Mouse (Mus musculus) hindbrain, embryonic 11.5 days (tissue): ENCODE results near the gene Gm48551. TPM values are rescaled to one million over a fixed set of nuclear protein-coding genes. Genes with fewer than 3 reads are reported as not detected.

Experiments
- ATAC-seq: fragments of 200-750 bp; cut with Nextera tagmentation; 2 replicates; pipeline ENCODE4 v1.8.0; 2017; ENCODE audit warnings: mild to moderate bottlenecking, moderate TSS enrichment, moderate library complexity; ENCODE audit not compliant: low FRiP score
- DNase-seq: peaks from one replicate; pipeline ENCODE4 v3.0.0-alpha.2; 2015; ENCODE audit warnings: low spot score
- H3K27ac ChIP-seq: fragments of 300-500 bp; sonication (generic); 2 replicates; pipeline ENCODE4 v1.5.1; 2014; ENCODE audit warnings: mild to moderate bottlenecking, low read depth, low read length
- H3K27me3 ChIP-seq: fragments of 300-500 bp; sonication (generic); 2 replicates; pipeline ENCODE4 v1.6.1; 2014; ENCODE audit warnings: mild to moderate bottlenecking, low read length, moderate library complexity, mixed read lengths; ENCODE audit not compliant: control insufficient read depth, insufficient read depth
- H3K36me3 ChIP-seq: fragments of 300-500 bp; sonication (generic); 2 replicates; pipeline ENCODE4 v1.6.1; 2014; ENCODE audit warnings: mild to moderate bottlenecking, low read length, moderate library complexity, mixed read lengths; ENCODE audit not compliant: control insufficient read depth, insufficient read depth
- H3K4me1 ChIP-seq: fragments of 300-500 bp; sonication (generic); replicated peaks from 2 replicates; pipeline ENCODE4 v1.6.1; 2014; ENCODE audit warnings: low read length, mixed read lengths; ENCODE audit not compliant: control insufficient read depth, insufficient read depth
- H3K4me2 ChIP-seq: fragments of 300-500 bp; sonication (generic); replicated peaks from 2 replicates; pipeline ENCODE4 v1.6.1; 2014; ENCODE audit warnings: mild to moderate bottlenecking, low read depth, low read length
- H3K4me3 ChIP-seq: fragments of 300-500 bp; sonication (generic); 2 replicates; pipeline ENCODE4 v1.5.1; 2014; ENCODE audit warnings: low read depth, low read length
- H3K9ac ChIP-seq: fragments of 300-500 bp; sonication (generic); 2 replicates; pipeline ENCODE4 v1.6.1; 2014; ENCODE audit warnings: low read depth, low read length
- H3K9me3 ChIP-seq: fragments of 300-500 bp; sonication (generic); 2 replicates; pipeline ENCODE4 v1.6.1; 2016; ENCODE audit warnings: low read length; ENCODE audit not compliant: control insufficient read depth
- WGBS: fragments of 180-500 bp; shearing (Covaris S2); extraction: QIAGEN DNeasy Blood & Tissue Kit; methylation state at CpG from one replicate; pipeline ENCODE4 v1.1.7; 2014; 5-methylcytosine and 5-hydroxymethylcytosine counted together
- polyA plus RNA-seq: library from polyadenylated mRNA; unstranded; fragments of >200 nt; fragmentation: Nextera tagmentation; extraction: Ambion mirVana; gene quantifications from 2 replicates; pipeline ENCODE4 v1.2.1, GENCODE M21; 2014

The Gm48551 gene
- polyA plus RNA-seq, 1 experiment from 2014 or later: 2.2 TPM

- no peaks in the 10 kb centered on the region for H3K36me3 ChIP-seq
- 0 out of 2 replicates have a peak overlapping the region, but pooled peaks have one; percentile 7 for H3K9ac ChIP-seq
- H3K4me1 ChIP-seq: peaks cover 23% of the 10 kb centered on the region
- ATAC-seq (no peak), DNase-seq (no peak)
- no peaks in the 10 kb centered on the region; the same call in 1 of the 2 replicates for H3K27me3 ChIP-seq
- H3K27ac ChIP-seq: peak overlapping the region; percentile 30; the same call in 1 of the 2 replicates
- H3K4me2 ChIP-seq: no peak overlapping the region
- H3K4me3 ChIP-seq: no peak overlapping the region
- 62% methylated on average over 17 of the region's 17 CpGs for WGBS
- no peaks in the 10 kb centered on the region for H3K9me3 ChIP-seq
Measured at GRCm38 (mm10) chr10:81415549-81416310, 31.5 kb downstream of the Gm48551 start.

- peaks cover 22% of the 10 kb centered on the region for H3K4me1 ChIP-seq
- peak; percentile 80 for DNase-seq
Measured at GRCm38 (mm10) chr10:81416581-81417226, 32.4 kb downstream of the Gm48551 start.

GRCm38 (mm10) chr10:81417227-81418215, 33.3 kb downstream of the Gm48551 start:
- Histone ChIP-seq H3K9me3 (no peaks in the 10 kb centered on the region), H3K4me3 (peak overlapping the region; percentile 21; the same call in 1 of the 2 replicates), H3K9ac (peak overlapping the region; percentile 54), H3K4me2 (peak overlapping the region; percentile 73), H3K36me3 (no peaks in the 10 kb centered on the region), H3K4me1 (peaks cover 20% of the 10 kb centered on the region), H3K27me3 (no peaks in the 10 kb centered on the region; the same call in 1 of the 2 replicates), H3K27ac (peak overlapping the region; percentile 37)
- 0 out of 2 replicates have a peak, but pooled peaks have one; percentile 0 for ATAC-seq
- 42% methylated on average over 12 of the region's 12 CpGs for WGBS
- peak; percentile 16 for DNase-seq

More at GRCm38 (mm10) chr10:81416581-81417226, 32.4 kb downstream of the Gm48551 start:
- H3K36me3 ChIP-seq: no peaks in the 10 kb centered on the region
- peak; percentile 62 for ATAC-seq
- no peaks in the 10 kb centered on the region for H3K9me3 ChIP-seq
- peak overlapping the region; percentile 36 for H3K27ac ChIP-seq
- H3K9ac ChIP-seq: peak overlapping the region; percentile 54
- H3K4me3 ChIP-seq: peak overlapping the region; percentile 21; the same call in 1 of the 2 replicates
- H3K4me2 ChIP-seq: peak overlapping the region; percentile 73
- WGBS: 1% methylated on average over 13 of the region's 26 CpGs
- H3K27me3 ChIP-seq: no peaks in the 10 kb centered on the region; the same call in 1 of the 2 replicates

GRCm38 (mm10) chr10:81418216-81419070, 34.2 kb downstream of the Gm48551 start:
- DNase-seq (peak; percentile 31), ATAC-seq (no peak)
- Histone ChIP-seq H3K4me1 (peaks cover 20% of the 10 kb centered on the region), H3K27me3 (no peaks in the 10 kb centered on the region; the same call in 1 of the 2 replicates), H3K36me3 (no peaks in the 10 kb centered on the region), H3K4me2 (no peak overlapping the region), H3K4me3 (no peak overlapping the region), H3K9me3 (no peaks in the 10 kb centered on the region), H3K9ac (no peak overlapping the region), H3K27ac (peak overlapping the region; percentile 37; the same call in 1 of the 2 replicates)
- 38% methylated on average over 11 of the region's 11 CpGs for WGBS

GRCm38 (mm10) chr10:81419111-81419928, 35.1 kb downstream of the Gm48551 start:
- H3K27ac ChIP-seq: 0 out of 2 replicates have a peak overlapping the region, but pooled peaks have one; percentile 30
- H3K4me3 ChIP-seq: no peak overlapping the region
- peak; percentile 1 for DNase-seq
- H3K9ac ChIP-seq: no peak overlapping the region
- no peak overlapping the region for H3K4me2 ChIP-seq
- no peaks in the 10 kb centered on the region for H3K9me3 ChIP-seq
- 95% methylated on average over 10 of the region's 10 CpGs for WGBS
- H3K27me3 ChIP-seq: peaks cover 4% of the 10 kb centered on the region
- no peak for ATAC-seq
- H3K36me3 ChIP-seq: no peaks in the 10 kb centered on the region
- peaks cover 16% of the 10 kb centered on the region for H3K4me1 ChIP-seq

GRCm38 (mm10) chr10:81420191-81420767, 36.0 kb downstream of the Gm48551 start:
- Histone ChIP-seq H3K4me2 (no peak overlapping the region), H3K9ac (no peak overlapping the region), H3K27me3 (peaks cover 14% of the 10 kb centered on the region), H3K9me3 (no peaks in the 10 kb centered on the region), H3K4me1 (peaks cover 12% of the 10 kb centered on the region), H3K36me3 (no peaks in the 10 kb centered on the region), H3K27ac (no peak overlapping the region), H3K4me3 (no peak overlapping the region)
- ATAC-seq: no peak
- 85% methylated on average over 40 of the region's 40 CpGs for WGBS
- no peak for DNase-seq
